Mouse (Mus musculus) heart, embryonic 11.5 days (tissue): ENCODE data around the gene Tmed1. TPM values are rescaled to one million over a fixed set of nuclear protein-coding genes. Genes with fewer than 3 reads are reported as not detected.
"Not testable (repeated sequence)": the region's sequence is repeated elsewhere in the genome, so short reads cannot be mapped to it uniquely, and the experiment has no call there.

Experiments used
- ATAC-seq: fragments of 200-750 bp; cut with Nextera tagmentation; replicated peaks from 2 replicates; pipeline ENCODE4 v1.8.0; 2017; ENCODE audit warnings: moderate library complexity; ENCODE audit not compliant: insufficient number of reproducible peaks, low FRiP score, low TSS enrichment
- H3K27ac ChIP-seq: fragments of 300-500 bp; sonication (generic); 2 replicates; pipeline ENCODE4 v1.5.1; 2014; ENCODE audit warnings: mild to moderate bottlenecking, low read depth, low read length
- H3K27me3 ChIP-seq: fragments of 300-500 bp; sonication (generic); 2 replicates; pipeline ENCODE4 v1.6.1; 2014; ENCODE audit warnings: mild to moderate bottlenecking, low read length, mixed read lengths; ENCODE audit not compliant: control insufficient read depth, insufficient read depth
- H3K36me3 ChIP-seq: fragments of 300-500 bp; sonication (generic); 2 replicates; pipeline ENCODE4 v1.6.1; 2014; ENCODE audit warnings: mild to moderate bottlenecking, low read length, moderate library complexity, mixed read lengths; ENCODE audit not compliant: control insufficient read depth, insufficient read depth
- H3K4me1 ChIP-seq: fragments of 300-500 bp; sonication (generic); 2 replicates; pipeline ENCODE4 v1.6.1; 2014; ENCODE audit warnings: low read length; ENCODE audit not compliant: control insufficient read depth, insufficient read depth
- H3K4me2 ChIP-seq: fragments of 300-500 bp; sonication (generic); 2 replicates; pipeline ENCODE4 v1.6.1; 2014; ENCODE audit warnings: mild to moderate bottlenecking, moderate library complexity
- H3K4me3 ChIP-seq: fragments of 300-500 bp; sonication (generic); 2 replicates; pipeline ENCODE4 v1.5.1; 2014; ENCODE audit warnings: low read depth, low read length
- H3K9ac ChIP-seq: fragments of 300-500 bp; sonication (generic); 2 replicates; pipeline ENCODE4 v1.6.1; 2014; ENCODE audit warnings: mild to moderate bottlenecking, low read depth, low read length, moderate library complexity
- H3K9me3 ChIP-seq: fragments of 300-500 bp; sonication (generic); replicated peaks from 2 replicates; pipeline ENCODE4 v1.6.1; 2016; ENCODE audit warnings: low read length; ENCODE audit not compliant: control insufficient read depth
- WGBS: fragments of 180-500 bp; shearing (Covaris S2); extraction: QIAGEN DNeasy Blood & Tissue Kit; methylation state at CpG from one replicate; pipeline ENCODE4 v1.1.7; 2014; ENCODE audit not compliant: insufficient replicate concordance; 5-methylcytosine and 5-hydroxymethylcytosine counted together
- polyA plus RNA-seq: library from polyadenylated mRNA; unstranded; fragments of >200 nt; fragmentation: Nextera tagmentation; extraction: Ambion mirVana; gene quantifications from 2 replicates; pipeline ENCODE4 v1.2.1, GENCODE M21; 2014

Gene Tmed1
- polyA plus RNA-seq, 1 experiment from 2014 or later: 79.8 TPM

GRCm38 (mm10) chr9:21497050-21497542, 13.0 kb downstream of the Tmed1 start:
- H3K4me1 ChIP-seq: peaks cover 6% of the 10 kb centered on the region; the same call in 1 of the 2 replicates
- no peak overlapping the region for H3K4me3 ChIP-seq
- no peak overlapping the region for H3K9ac ChIP-seq
- H3K27ac ChIP-seq: no peak overlapping the region
- WGBS: 95% methylated on average over 16 of the region's 16 CpGs
- H3K9me3 ChIP-seq: no peaks in the 10 kb centered on the region
- H3K36me3 ChIP-seq: peaks cover 21% of the 10 kb centered on the region
- ATAC-seq: no peak; the same call in 1 of the 2 replicates
- no peaks in the 10 kb centered on the region for H3K27me3 ChIP-seq
- H3K4me2 ChIP-seq: no peak overlapping the region

GRCm38 (mm10) chr9:21496308-21497049, 13.6 kb downstream of the Tmed1 start:
- 81% methylated on average over 19 of the region's 19 CpGs for WGBS
- no peak; the same call in 1 of the 2 replicates for ATAC-seq
- peak overlapping the region; percentile 24; the same call in 1 of the 2 replicates for H3K4me2 ChIP-seq

GRCm38 (mm10) chr9:21494726-21495125, 15.3 kb downstream of the Tmed1 start:
- Histone ChIP-seq H3K36me3 (peaks cover 24% of the 10 kb centered on the region), H3K4me2 (no peak overlapping the region), H3K9me3 (no peaks in the 10 kb centered on the region), H3K27me3 (no peaks in the 10 kb centered on the region), H3K27ac (no peak overlapping the region), H3K9ac (no peak overlapping the region), H3K4me3 (no peak overlapping the region), H3K4me1 (peaks cover 6% of the 10 kb centered on the region; the same call in 1 of the 2 replicates)
- 68% methylated on average over 9 of the region's 9 CpGs for WGBS
- ATAC-seq: no peak

More at GRCm38 (mm10) chr9:21496308-21497049, 13.6 kb downstream of the Tmed1 start:
- Histone ChIP-seq H3K36me3 (peaks cover 23% of the 10 kb centered on the region), H3K4me3 (no peak overlapping the region), H3K4me1 (peaks cover 6% of the 10 kb centered on the region; the same call in 1 of the 2 replicates), H3K9ac (no peak overlapping the region), H3K27me3 (no peaks in the 10 kb centered on the region), H3K27ac (no peak overlapping the region), H3K9me3 (no peaks in the 10 kb centered on the region)

GRCm38 (mm10) chr9:21493907-21494306, 16.1 kb downstream of the Tmed1 start:
- 68% methylated on average over 2 of the region's 2 CpGs for WGBS
- H3K27me3 ChIP-seq: no peaks in the 10 kb centered on the region
- ATAC-seq: no peak
- H3K4me1 ChIP-seq: peaks cover 6% of the 10 kb centered on the region; the same call in 1 of the 2 replicates
- no peak overlapping the region for H3K27ac ChIP-seq
- no peak overlapping the region for H3K4me3 ChIP-seq
- no peak overlapping the region for H3K4me2 ChIP-seq
- H3K36me3 ChIP-seq: peaks cover 18% of the 10 kb centered on the region
- no peaks in the 10 kb centered on the region for H3K9me3 ChIP-seq
- H3K9ac ChIP-seq: no peak overlapping the region

- 91% methylated on average over 9 of the region's 9 CpGs for WGBS
- Histone ChIP-seq H3K36me3 (peaks cover 23% of the 10 kb centered on the region), H3K9me3 (no peaks in the 10 kb centered on the region), H3K4me2 (no peak overlapping the region), H3K27me3 (no peaks in the 10 kb centered on the region), H3K4me3 (no peak overlapping the region), H3K4me1 (peaks cover 6% of the 10 kb centered on the region; the same call in 1 of the 2 replicates), H3K27ac (no peak overlapping the region), H3K9ac (no peak overlapping the region)
- no peak for ATAC-seq
These were observed 19.4 kb downstream of the Tmed1 start for GRCm38 (mm10) chr9:21490696-21491095.

GRCm38 (mm10) chr9:21488246-21488645, 21.8 kb downstream of the Tmed1 start:
- 100% methylated on average over 1 of the region's 2 CpGs for WGBS
- peaks cover 26% of the 10 kb centered on the region for H3K36me3 ChIP-seq
- H3K27me3 ChIP-seq, H3K4me2 ChIP-seq, H3K4me3 ChIP-seq, H3K27ac ChIP-seq, H3K4me1 ChIP-seq, H3K9me3 ChIP-seq, H3K9ac ChIP-seq, ATAC-seq: not testable (repeated sequence)

GRCm38 (mm10) chr9:21484065-21484464, 26.0 kb downstream of the Tmed1 start:
- H3K4me3 ChIP-seq: no peak overlapping the region
- H3K4me2 ChIP-seq: no peak overlapping the region
- no peak for ATAC-seq
- H3K4me1 ChIP-seq: no peaks in the 10 kb centered on the region
- 84% methylated on average over 4 of the region's 4 CpGs for WGBS
- H3K9ac ChIP-seq: no peak overlapping the region
- no peaks in the 10 kb centered on the region for H3K27me3 ChIP-seq
- H3K9me3 ChIP-seq: no peaks in the 10 kb centered on the region
- no peak overlapping the region for H3K27ac ChIP-seq
- H3K36me3 ChIP-seq: peaks cover 30% of the 10 kb centered on the region

GRCm38 (mm10) chr9:21477707-21478106, 32.3 kb downstream of the Tmed1 start:
- H3K9me3 ChIP-seq: peaks cover 2% of the 10 kb centered on the region; the same call in 1 of the 2 replicates
- no peak for ATAC-seq
- H3K4me3 ChIP-seq: no peak overlapping the region
- H3K4me2 ChIP-seq: no peak overlapping the region
- WGBS: 96% methylated on average over 6 of the region's 6 CpGs
- no peaks in the 10 kb centered on the region for H3K27me3 ChIP-seq
- H3K9ac ChIP-seq: no peak overlapping the region
- no peaks in the 10 kb centered on the region for H3K4me1 ChIP-seq
- H3K36me3 ChIP-seq: peaks cover 52% of the 10 kb centered on the region
- H3K27ac ChIP-seq: no peak overlapping the region
